Mouse (Mus musculus) leukemia stem cell, adult 10-12 weeks (primary cell): ENCODE measurements around the gene Havcr2. TPM values are rescaled to one million over a fixed set of nuclear protein-coding genes. Genes with fewer than 3 reads are reported as not detected.

Experiments used
- polyA plus RNA-seq: library from polyadenylated mRNA; stranded (reverse); fragments of >175 nt; gene quantifications from 2 replicates; pipeline ENCODE4 v1.2.3, GENCODE M21; 2012; ENCODE audit warnings: low replicate concordance

Havcr2 gene
- polyA plus RNA-seq, result 0.11 TPM in 2 replicates

GRCm38 (mm10) chr11:46454453-46455045 lies at the start of gene Havcr2:
Gene Havcr2 (plus strand): TSS chr11:46454935.

GRCm38 (mm10) chr11:46436760-46437458 lies 17.8 kb upstream of the Havcr2 start, which contains the start of gene Med7:
Gene Med7 (plus strand): TSS chr11:46436925.

GRCm38 (mm10) chr11:46523912-46524311 lies 69.2 kb downstream of the Havcr2 start, which contains the start of gene Gm12169:
Gene Gm12169 (plus strand): TSS chr11:46524212.

Other genes with a start within 250 kb of the Havcr2 start
- gene Fndc9, start 219.4 kb upstream of the Havcr2 start, polyA plus RNA-seq, result not detected in 2 replicates
- gene Cyfip2, start 142.1 kb upstream of the Havcr2 start, polyA plus RNA-seq, result 5.7 and 5.9 TPM in 2 replicates
- 0.25 and 2.1 TPM in 2 replicates for gene Itk, start 65.4 kb upstream of the Havcr2 start, polyA plus RNA-seq
- 0.26 TPM in 1 of 2 replicates, not detected in the other for gene Fam71b, start 58.4 kb upstream of the Havcr2 start, polyA plus RNA-seq
- gene Med7, start 18.0 kb upstream of the Havcr2 start, polyA plus RNA-seq, result 134 and 269 TPM in 2 replicates
- gene Gm12169, start 69.3 kb downstream of the Havcr2 start, polyA plus RNA-seq, result not detected in 2 replicates
- gene BC053393, start 116.6 kb downstream of the Havcr2 start, polyA plus RNA-seq, result not detected in 2 replicates
- not detected in 2 replicates for gene Dppa1, start 174.3 kb downstream of the Havcr2 start, polyA plus RNA-seq